Mouse (Mus musculus): ENCODE results near the gene Isl2. TPM values are rescaled to one million over a fixed set of nuclear protein-coding genes. Genes with fewer than 3 reads are reported as not detected.
A peak's percentile ranks its signal among the peaks of the same experiment; 100 is the strongest.

The Isl2 gene
- polyA plus RNA-seq, 1 experiment from 2014 or later = 0.11 TPM

DNA sequence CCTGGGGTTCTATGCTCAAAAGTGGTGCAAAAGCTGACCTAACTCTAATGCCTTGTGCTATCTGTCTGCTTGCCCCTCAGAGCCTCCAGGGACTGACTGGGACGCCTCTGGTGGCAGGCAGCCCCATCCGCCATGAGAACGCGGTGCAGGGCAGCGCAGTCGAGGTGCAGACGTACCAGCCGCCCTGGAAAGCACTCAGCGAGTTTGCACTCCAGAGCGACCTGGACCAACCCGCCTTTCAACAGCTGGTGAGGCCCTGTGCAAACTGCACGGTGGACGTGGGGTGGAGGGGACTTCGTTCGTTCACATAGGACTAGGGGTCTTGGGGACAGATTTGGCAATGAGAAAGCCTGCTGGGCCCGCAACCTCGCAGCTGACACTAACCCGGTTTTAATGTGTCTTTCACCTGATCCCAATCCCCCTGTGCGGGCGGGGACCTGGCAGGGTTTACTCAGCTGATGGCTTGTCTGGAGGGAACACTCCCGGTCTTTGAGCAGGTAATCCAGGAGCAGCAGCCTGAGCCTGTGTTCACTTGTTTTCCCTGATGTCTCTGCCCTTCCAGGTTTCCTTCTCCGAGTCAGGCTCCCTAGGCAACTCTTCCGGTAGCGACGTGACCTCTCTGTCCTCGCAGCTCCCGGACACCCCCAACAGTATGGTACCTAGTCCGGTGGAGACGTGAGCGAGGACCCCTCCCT lies 6.5 kb downstream of the Isl2 start:
- no peaks in the 10 kb centered on the region for H3K36me3 ChIP-seq (ENCODE audit: control insufficient read depth, insufficient read depth, low read length)
- no peak overlapping the region for H3K4me2 ChIP-seq (ENCODE audit: low read length)
- WGBS = 2% methylated on average over 30 of the region's 30 CpGs
- H3K27me3 ChIP-seq (replicated peaks; ENCODE audit: control insufficient read depth, insufficient read depth, low read length) = peaks cover 90% of the 10 kb centered on the region
- H3K9ac ChIP-seq (ENCODE audit: low read length) = no peak overlapping the region
- no peak overlapping the region for H3K27ac ChIP-seq (ENCODE audit: low read depth, low read length)
- H3K4me1 ChIP-seq (ENCODE audit: control insufficient read depth, insufficient read depth, low read length) = peaks cover 9% of the 10 kb centered on the region
- ATAC-seq (no peak), DNase-seq (ENCODE audit: low spot score) (peak; percentile 19)
- no peak overlapping the region for H3K4me3 ChIP-seq (ENCODE audit: low read depth, low read length)
- no peaks in the 10 kb centered on the region for H3K9me3 ChIP-seq (replicated peaks; ENCODE audit: control insufficient read depth, low read length)

DNA sequence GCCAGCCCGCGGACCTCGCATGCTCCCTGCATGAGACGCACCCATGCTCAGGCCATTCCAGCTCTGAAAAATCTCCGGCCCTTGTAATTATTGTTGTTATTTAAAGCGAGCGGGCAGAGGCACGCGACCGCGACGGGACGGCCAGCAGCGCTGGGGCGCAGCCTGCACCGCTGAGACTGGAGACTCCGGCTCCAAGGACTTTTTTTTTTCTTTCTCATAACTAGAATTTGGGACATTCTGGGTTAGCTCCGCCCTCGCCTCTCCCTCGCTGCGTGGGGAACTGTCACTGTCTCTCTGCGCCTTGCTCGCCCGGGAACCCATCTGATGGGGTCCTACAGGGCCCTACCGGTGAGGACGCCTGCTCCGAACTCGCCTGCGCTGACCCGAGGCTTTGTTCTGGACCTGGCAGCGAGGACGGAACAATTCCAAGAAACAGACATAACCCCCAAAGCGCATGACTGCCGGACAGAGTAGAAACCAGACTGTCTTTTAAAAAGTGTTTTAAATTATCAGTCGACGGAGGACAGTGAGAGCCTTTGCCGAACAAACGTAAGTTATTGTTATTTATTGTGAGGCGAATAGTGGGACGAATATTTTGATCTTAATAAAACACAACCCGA lies 7.2 kb downstream of the Isl2 start:
- peaks cover 91% of the 10 kb centered on the region for H3K27me3 ChIP-seq (replicated peaks; ENCODE audit: control insufficient read depth, insufficient read depth, low read length)
- no peak overlapping the region; the same call in 1 of the 2 replicates for H3K4me2 ChIP-seq (ENCODE audit: low read length)
- no peaks in the 10 kb centered on the region for H3K9me3 ChIP-seq (replicated peaks; ENCODE audit: control insufficient read depth, low read length)
- DNase-seq (ENCODE audit: low spot score) (peak; percentile 7), ATAC-seq (no peak)
- H3K4me3 ChIP-seq (ENCODE audit: low read depth, low read length) = peak overlapping the region; percentile 27; the same call in 1 of the 2 replicates
- H3K4me1 ChIP-seq (ENCODE audit: control insufficient read depth, insufficient read depth, low read length) = peaks cover 9% of the 10 kb centered on the region
- H3K27ac ChIP-seq (ENCODE audit: low read depth, low read length) = no peak overlapping the region
- H3K36me3 ChIP-seq (ENCODE audit: control insufficient read depth, insufficient read depth, low read length) = no peaks in the 10 kb centered on the region
- 3% methylated on average over 41 of the region's 41 CpGs for WGBS
- no peak overlapping the region for H3K9ac ChIP-seq (ENCODE audit: low read length)

DNA sequence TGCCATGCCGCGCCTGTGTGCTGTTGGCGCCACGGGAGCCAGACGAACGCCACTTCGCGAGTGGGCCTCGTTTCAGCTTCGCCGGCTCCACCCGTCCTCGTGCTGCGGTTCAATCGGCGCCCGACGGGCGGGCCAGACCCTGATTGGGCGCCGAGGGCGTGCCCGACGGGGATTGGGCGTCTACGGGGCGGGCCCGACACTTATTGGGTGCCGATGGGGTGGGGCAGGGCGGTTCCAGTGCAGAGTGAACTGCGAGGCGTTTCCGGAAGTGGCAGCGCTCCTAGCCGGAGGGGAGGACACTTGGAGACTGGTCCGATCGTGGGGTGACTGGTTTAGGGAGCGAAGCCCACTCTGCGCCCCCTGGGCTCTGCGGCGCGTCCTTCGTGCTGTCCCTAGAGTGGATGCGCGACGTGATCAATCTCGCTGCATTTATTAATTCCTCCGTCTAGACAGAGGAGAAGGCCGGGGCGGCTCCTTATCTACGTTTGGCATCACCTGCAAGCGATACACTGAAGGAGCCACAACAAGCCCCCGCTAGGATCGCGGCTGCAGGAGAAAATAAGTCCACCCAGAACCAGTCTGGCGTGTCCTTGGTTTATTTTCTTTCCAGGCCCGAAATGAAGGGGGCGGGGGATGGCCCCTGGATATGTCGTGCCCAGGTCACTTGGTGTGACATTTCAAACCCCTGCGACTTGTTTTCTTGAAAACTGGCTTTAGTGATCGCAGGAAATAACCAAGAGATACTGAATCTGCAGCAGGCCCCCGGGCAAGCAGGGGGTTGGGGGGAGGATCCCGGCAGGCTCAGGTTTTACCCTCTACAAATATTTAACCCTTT lies 7.9 kb downstream of the Isl2 start:
- Histone ChIP-seq H3K9me3 (replicated peaks; ENCODE audit: control insufficient read depth, low read length) (no peaks in the 10 kb centered on the region), H3K27ac (ENCODE audit: low read depth, low read length) (no peak overlapping the region), H3K27me3 (replicated peaks; ENCODE audit: control insufficient read depth, insufficient read depth, low read length) (peaks cover 84% of the 10 kb centered on the region), H3K36me3 (ENCODE audit: control insufficient read depth, insufficient read depth, low read length) (no peaks in the 10 kb centered on the region), H3K4me1 (ENCODE audit: control insufficient read depth, insufficient read depth, low read length) (peaks cover 9% of the 10 kb centered on the region), H3K4me3 (ENCODE audit: low read depth, low read length) (peak overlapping the region; percentile 27), H3K9ac (ENCODE audit: low read length) (no peak overlapping the region), H3K4me2 (ENCODE audit: low read length) (peak overlapping the region; percentile 37)
- DNase-seq (ENCODE audit: low spot score) (peak; percentile 42), ATAC-seq (peak; percentile 59)
- 2% methylated on average over 63 of the region's 63 CpGs for WGBS

DNA sequence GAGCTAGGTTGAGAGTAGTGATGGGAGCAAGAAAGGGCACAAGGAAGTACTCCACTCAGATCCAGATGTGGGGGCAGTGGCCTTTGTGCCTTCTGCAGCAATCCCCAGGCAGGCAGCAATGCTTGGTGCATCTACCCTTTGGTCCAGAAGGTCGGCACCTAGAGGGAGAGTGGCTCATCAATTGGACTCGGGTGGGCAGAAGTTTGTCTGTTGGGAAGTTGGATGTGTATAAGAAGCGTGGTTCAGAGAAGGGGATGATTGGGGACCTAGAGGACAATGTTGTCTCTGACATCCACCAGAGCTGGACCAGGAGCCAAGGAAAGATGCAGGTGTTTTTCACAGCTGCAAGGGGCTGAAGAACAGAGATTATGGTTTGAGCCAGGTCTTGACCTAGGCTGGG lies 10.4 kb downstream of the Isl2 start:
- Histone ChIP-seq H3K27me3 (replicated peaks; ENCODE audit: control insufficient read depth, insufficient read depth, low read length) (peaks cover 66% of the 10 kb centered on the region), H3K27ac (ENCODE audit: low read depth, low read length) (no peak overlapping the region), H3K4me2 (ENCODE audit: low read length) (no peak overlapping the region), H3K4me3 (ENCODE audit: low read depth, low read length) (no peak overlapping the region), H3K9me3 (replicated peaks; ENCODE audit: control insufficient read depth, low read length) (no peaks in the 10 kb centered on the region), H3K9ac (ENCODE audit: low read length) (no peak overlapping the region), H3K36me3 (ENCODE audit: control insufficient read depth, insufficient read depth, low read length) (no peaks in the 10 kb centered on the region), H3K4me1 (ENCODE audit: control insufficient read depth, insufficient read depth, low read length) (peaks cover 4% of the 10 kb centered on the region; the same call in 1 of the 2 replicates)
- 8% methylated on average over 3 of the region's 3 CpGs for WGBS
- no peak for DNase-seq (ENCODE audit: low spot score)
- ATAC-seq = no peak

DNA sequence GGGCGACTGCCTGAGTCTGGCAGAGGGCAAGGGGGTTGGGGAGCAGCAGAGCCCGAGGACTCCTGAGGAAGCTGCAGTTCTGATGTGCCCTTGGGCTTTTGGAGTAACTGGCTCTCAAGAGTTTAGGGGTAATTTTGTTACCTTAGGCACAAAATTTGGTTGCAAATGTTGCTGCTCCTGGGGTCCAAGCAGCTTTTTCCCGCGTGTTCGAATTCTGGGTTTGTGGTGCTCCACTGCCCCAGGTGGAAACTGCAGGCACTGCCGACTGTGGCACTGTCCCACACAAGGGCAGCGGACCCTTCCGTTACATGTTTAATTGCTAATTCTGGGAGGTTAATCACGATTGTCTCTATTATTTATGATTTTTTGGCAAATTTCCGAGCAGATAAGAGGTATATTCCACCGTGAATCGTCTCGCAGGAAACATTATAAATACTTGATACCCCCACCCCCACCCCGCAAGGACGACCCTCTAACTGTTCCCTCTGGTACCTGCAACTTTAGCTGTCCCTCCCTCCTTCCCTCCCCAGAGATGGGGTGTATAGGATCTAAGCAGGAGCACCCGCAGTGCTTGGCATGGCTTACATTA lies 10.9 kb downstream of the Isl2 start:
- peaks cover 61% of the 10 kb centered on the region for H3K27me3 ChIP-seq (replicated peaks; ENCODE audit: control insufficient read depth, insufficient read depth, low read length)
- H3K27ac ChIP-seq (ENCODE audit: low read depth, low read length) = no peak overlapping the region
- H3K4me3 ChIP-seq (ENCODE audit: low read depth, low read length) = no peak overlapping the region
- DNase-seq (ENCODE audit: low spot score) (peak; percentile 21), ATAC-seq (no peak)
- H3K36me3 ChIP-seq (ENCODE audit: control insufficient read depth, insufficient read depth, low read length) = no peaks in the 10 kb centered on the region
- 3% methylated on average over 16 of the region's 16 CpGs for WGBS
- no peaks in the 10 kb centered on the region for H3K9me3 ChIP-seq (replicated peaks; ENCODE audit: control insufficient read depth, low read length)
- peaks cover 4% of the 10 kb centered on the region; the same call in 1 of the 2 replicates for H3K4me1 ChIP-seq (ENCODE audit: control insufficient read depth, insufficient read depth, low read length)
- no peak overlapping the region for H3K9ac ChIP-seq (ENCODE audit: low read length)
- H3K4me2 ChIP-seq (ENCODE audit: low read length) = no peak overlapping the region

DNA sequence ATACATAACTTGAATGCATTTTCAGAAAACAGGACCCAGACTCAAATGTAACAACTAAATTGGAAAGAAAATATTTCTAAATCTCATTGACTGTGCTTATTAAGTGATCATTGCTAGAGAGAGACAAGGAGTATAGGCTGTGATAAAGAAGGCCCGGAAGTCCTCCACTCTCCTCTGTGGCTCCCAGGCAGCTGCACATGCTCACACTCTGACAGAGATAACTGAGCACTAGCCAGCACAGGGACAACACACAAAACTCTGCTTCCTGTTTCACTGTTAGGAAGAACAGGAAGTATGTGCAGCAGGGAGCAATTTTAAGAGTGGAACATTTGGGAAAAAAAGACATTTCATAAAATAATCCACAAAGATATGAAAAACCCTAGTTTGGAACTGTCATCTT lies 16.5 kb downstream of the Isl2 start:
- Histone ChIP-seq H3K4me3 (ENCODE audit: low read depth, low read length) (no peak overlapping the region), H3K36me3 (ENCODE audit: control insufficient read depth, insufficient read depth, low read length) (no peaks in the 10 kb centered on the region), H3K27ac (ENCODE audit: low read depth, low read length) (no peak overlapping the region), H3K27me3 (replicated peaks; ENCODE audit: control insufficient read depth, insufficient read depth, low read length) (peaks cover 5% of the 10 kb centered on the region; the same call in 1 of the 2 replicates), H3K4me2 (ENCODE audit: low read length) (no peak overlapping the region), H3K9me3 (replicated peaks; ENCODE audit: control insufficient read depth, low read length) (no peaks in the 10 kb centered on the region), H3K4me1 (ENCODE audit: control insufficient read depth, insufficient read depth, low read length) (no peaks in the 10 kb centered on the region), H3K9ac (ENCODE audit: low read length) (no peak overlapping the region)
- DNase-seq (ENCODE audit: low spot score) (no peak), ATAC-seq (no peak)
- 91% methylated on average over 1 of the region's 1 CpGs for WGBS

DNA sequence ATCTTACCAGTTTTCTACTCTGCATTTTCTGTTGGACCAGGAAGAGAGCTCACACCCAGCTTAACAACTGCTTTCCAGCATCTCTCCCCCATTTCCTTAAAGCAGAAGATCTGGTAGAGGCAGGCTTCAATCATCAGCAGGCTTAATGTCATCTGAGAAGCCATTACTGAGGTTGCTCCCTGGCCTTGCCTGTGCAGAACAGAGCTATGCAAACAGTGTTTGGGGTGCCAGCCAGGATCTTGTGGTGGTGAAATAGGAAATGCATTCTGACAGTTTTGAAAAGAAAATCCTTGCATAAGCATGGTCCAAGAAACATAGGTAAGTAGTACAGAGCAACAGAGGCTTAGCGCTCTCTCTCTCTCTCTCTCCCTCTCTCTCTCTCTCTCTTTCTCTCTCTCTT lies 22.5 kb downstream of the Isl2 start:
- no peak overlapping the region for H3K4me3 ChIP-seq (ENCODE audit: low read depth, low read length)
- no peaks in the 10 kb centered on the region for H3K4me1 ChIP-seq (ENCODE audit: control insufficient read depth, insufficient read depth, low read length)
- no peak overlapping the region for H3K9ac ChIP-seq (ENCODE audit: low read length)
- H3K9me3 ChIP-seq (replicated peaks; ENCODE audit: control insufficient read depth, low read length) = no peaks in the 10 kb centered on the region
- no peak overlapping the region for H3K4me2 ChIP-seq (ENCODE audit: low read length)
- ATAC-seq = no peak
- H3K27ac ChIP-seq (ENCODE audit: low read depth, low read length) = no peak overlapping the region
- no peaks in the 10 kb centered on the region for H3K27me3 ChIP-seq (replicated peaks; ENCODE audit: control insufficient read depth, insufficient read depth, low read length)
- no peak for DNase-seq (ENCODE audit: low spot score)
- 95% methylated on average over 1 of the region's 1 CpGs for WGBS
- no peaks in the 10 kb centered on the region for H3K36me3 ChIP-seq (ENCODE audit: control insufficient read depth, insufficient read depth, low read length)

DNA sequence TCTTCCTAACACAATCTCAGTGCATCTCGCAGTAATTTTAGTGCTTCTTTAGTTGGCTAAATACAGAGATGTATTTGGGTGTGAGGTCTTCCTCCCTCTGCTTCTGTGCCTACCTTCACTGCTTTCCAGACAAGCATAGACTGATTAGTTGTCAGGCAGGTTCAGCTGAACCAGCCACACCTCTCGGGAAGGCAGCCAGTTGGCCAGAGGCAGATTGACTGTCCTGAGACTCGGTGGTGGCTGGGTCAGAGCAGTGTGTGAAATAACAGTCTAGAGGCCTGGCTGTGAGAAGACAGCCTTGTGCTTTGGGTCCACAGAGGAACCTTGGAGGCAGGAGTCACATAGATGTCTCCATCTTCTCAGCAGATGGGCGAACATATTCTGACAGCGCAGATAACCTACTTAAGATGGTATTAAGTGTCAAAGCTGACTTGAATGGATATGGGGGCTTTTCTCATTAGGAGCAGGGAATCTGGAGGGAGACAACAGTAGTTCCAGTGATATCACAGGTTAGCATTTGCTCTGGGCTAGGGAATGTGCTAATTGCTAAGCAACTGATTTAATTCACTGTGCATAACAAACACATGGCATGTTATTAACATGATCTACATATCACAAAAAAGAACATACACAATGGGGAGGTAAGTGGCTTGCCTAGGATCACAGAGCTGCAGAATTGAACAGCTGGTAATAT lies 30.1 kb downstream of the Isl2 start:
- no peak overlapping the region for H3K27ac ChIP-seq (ENCODE audit: low read depth, low read length)
- peak; percentile 34; the same call in 1 of the 2 replicates for ATAC-seq

More for the DNA sequence above, 30.1 kb downstream of the Isl2 start:
- Histone ChIP-seq H3K9ac (ENCODE audit: low read length) (no peak overlapping the region), H3K9me3 (replicated peaks; ENCODE audit: control insufficient read depth, low read length) (no peaks in the 10 kb centered on the region), H3K4me1 (ENCODE audit: control insufficient read depth, insufficient read depth, low read length) (no peaks in the 10 kb centered on the region), H3K4me2 (ENCODE audit: low read length) (no peak overlapping the region), H3K27me3 (replicated peaks; ENCODE audit: control insufficient read depth, insufficient read depth, low read length) (no peaks in the 10 kb centered on the region), H3K4me3 (ENCODE audit: low read depth, low read length) (no peak overlapping the region), H3K36me3 (ENCODE audit: control insufficient read depth, insufficient read depth, low read length) (no peaks in the 10 kb centered on the region)
- peak; percentile 20 for DNase-seq (ENCODE audit: low spot score)
- WGBS = 62% methylated on average over 5 of the region's 5 CpGs

All from forebrain, embryonic 14.5 days (tissue).